Mouse (Mus musculus) midbrain, embryonic 16.5 days (tissue): ENCODE results near the gene Trim80. TPM values are rescaled to one million over a fixed set of nuclear protein-coding genes. Genes with fewer than 3 reads are reported as not detected.

ENCODE experiments used
- ATAC-seq: fragments of 200-750 bp; cut with Nextera tagmentation; 2 replicates; pipeline ENCODE4 v1.8.0; 2017; ENCODE audit warnings: moderate TSS enrichment
- H3K27ac ChIP-seq: fragments of 300-500 bp; sonication (generic); 2 replicates; pipeline ENCODE4 v1.5.1; 2014; ENCODE audit warnings: mild to moderate bottlenecking, low read length, mixed read lengths
- H3K27me3 ChIP-seq: fragments of 300-500 bp; sonication (generic); 2 replicates; pipeline ENCODE4 v1.6.1; 2014; ENCODE audit warnings: low read depth, low read length, mixed read lengths; ENCODE audit not compliant: control insufficient read depth, insufficient read depth
- H3K36me3 ChIP-seq: fragments of 300-500 bp; sonication (generic); 2 replicates; pipeline ENCODE4 v1.6.1; 2014; ENCODE audit warnings: mild to moderate bottlenecking, low read length, moderate library complexity, mixed read lengths; ENCODE audit not compliant: control insufficient read depth, insufficient read depth
- H3K4me1 ChIP-seq: fragments of 300-500 bp; sonication (generic); 2 replicates; pipeline ENCODE4 v1.6.1; 2014; ENCODE audit warnings: mild to moderate bottlenecking, low read length, mixed read lengths; ENCODE audit not compliant: control insufficient read depth, insufficient read depth
- H3K4me2 ChIP-seq: fragments of 300-500 bp; sonication (generic); 2 replicates; pipeline ENCODE4 v1.6.1; 2014; ENCODE audit warnings: mild to moderate bottlenecking, low read length, mixed read lengths
- H3K4me3 ChIP-seq: fragments of 300-500 bp; sonication (generic); 2 replicates; pipeline ENCODE4 v1.5.1; 2014; ENCODE audit warnings: low read depth, mild to moderate bottlenecking, low read length, moderate library complexity, mixed read lengths
- H3K9ac ChIP-seq: fragments of 300-500 bp; sonication (generic); 2 replicates; pipeline ENCODE4 v1.6.1; 2014; ENCODE audit warnings: low read depth, low read length, mixed read lengths
- H3K9me3 ChIP-seq: fragments of 300-500 bp; sonication (generic); replicated peaks from 2 replicates; pipeline ENCODE4 v1.6.1; 2014; ENCODE audit warnings: mild to moderate bottlenecking, low read length, mixed read lengths; ENCODE audit not compliant: control insufficient read depth, poor library complexity, severe bottlenecking
- WGBS: fragments of 180-500 bp; shearing (Covaris S2); extraction: QIAGEN DNeasy Blood & Tissue Kit; methylation state at CpG from one replicate; pipeline ENCODE4 v1.1.7; 2014; 5-methylcytosine and 5-hydroxymethylcytosine counted together
- polyA plus RNA-seq: library from polyadenylated mRNA; unstranded; fragments of >200 nt; fragmentation: Nextera tagmentation; extraction: Ambion mirVana; gene quantifications from 2 replicates; pipeline ENCODE4 v1.2.1, GENCODE M21; 2015

Trim80 gene
- polyA plus RNA-seq, 1 experiment from 2014 or later = not detected

GRCm38 (mm10) chr11:115478296-115478938 is 38.1 kb downstream of the Trim80 start:
- ATAC-seq = no peak
- Histone ChIP-seq H3K4me1 (peaks cover 27% of the 10 kb centered on the region), H3K36me3 (no peaks in the 10 kb centered on the region), H3K9ac (no peak overlapping the region), H3K27ac (no peak overlapping the region), H3K4me2 (no peak overlapping the region), H3K27me3 (no peaks in the 10 kb centered on the region), H3K4me3 (no peak overlapping the region), H3K9me3 (no peaks in the 10 kb centered on the region)
- 89% methylated on average over 9 of the region's 9 CpGs for WGBS

- ATAC-seq = no peak
- no peaks in the 10 kb centered on the region for H3K9me3 ChIP-seq
- H3K27ac ChIP-seq = no peak overlapping the region
- WGBS = 90% methylated on average over 6 of the region's 6 CpGs
- no peaks in the 10 kb centered on the region for H3K36me3 ChIP-seq
- no peak overlapping the region for H3K4me3 ChIP-seq
- no peak overlapping the region for H3K4me2 ChIP-seq
- no peak overlapping the region for H3K9ac ChIP-seq
- H3K4me1 ChIP-seq = peaks cover 10% of the 10 kb centered on the region
- no peaks in the 10 kb centered on the region for H3K27me3 ChIP-seq
These were observed 41.4 kb downstream of the Trim80 start for GRCm38 (mm10) chr11:115481553-115482259.

GRCm38 (mm10) chr11:115483278-115483677 is 42.9 kb downstream of the Trim80 start:
- H3K9ac ChIP-seq = no peak overlapping the region
- no peak overlapping the region for H3K27ac ChIP-seq

GRCm38 (mm10) chr11:115483726-115484125 is 43.4 kb downstream of the Trim80 start:
- Histone ChIP-seq H3K27me3 (no peaks in the 10 kb centered on the region), H3K4me1 (0 out of 2 replicates have a peak, but pooled peaks cover 3% of the 10 kb centered on the region), H3K4me2 (no peak overlapping the region), H3K27ac (no peak overlapping the region), H3K4me3 (no peak overlapping the region), H3K9ac (no peak overlapping the region), H3K36me3 (no peaks in the 10 kb centered on the region; the same call in 1 of the 2 replicates), H3K9me3 (no peaks in the 10 kb centered on the region)
- 17% methylated on average over 6 of the region's 6 CpGs for WGBS
- ATAC-seq = no peak

More at GRCm38 (mm10) chr11:115483278-115483677, 42.9 kb downstream of the Trim80 start:
- Histone ChIP-seq H3K4me2 (no peak overlapping the region), H3K27me3 (no peaks in the 10 kb centered on the region), H3K4me3 (no peak overlapping the region), H3K4me1 (0 out of 2 replicates have a peak, but pooled peaks cover 3% of the 10 kb centered on the region), H3K36me3 (no peaks in the 10 kb centered on the region), H3K9me3 (no peaks in the 10 kb centered on the region)
- 69% methylated on average over 11 of the region's 11 CpGs for WGBS
- ATAC-seq = no peak

GRCm38 (mm10) chr11:115485155-115485554 is 44.8 kb downstream of the Trim80 start:
- Histone ChIP-seq H3K27me3 (no peaks in the 10 kb centered on the region), H3K4me1 (0 out of 2 replicates have a peak, but pooled peaks cover 3% of the 10 kb centered on the region), H3K9ac (0 out of 2 replicates have a peak overlapping the region, but pooled peaks have one; percentile 25), H3K9me3 (no peaks in the 10 kb centered on the region), H3K4me2 (no peak overlapping the region), H3K27ac (peak overlapping the region; percentile 33; the same call in 1 of the 2 replicates), H3K4me3 (no peak overlapping the region), H3K36me3 (no peaks in the 10 kb centered on the region; the same call in 1 of the 2 replicates)
- 29% methylated on average over 12 of the region's 12 CpGs for WGBS
- no peak for ATAC-seq

- Histone ChIP-seq H3K9me3 (no peaks in the 10 kb centered on the region), H3K9ac (no peak overlapping the region), H3K4me2 (no peak overlapping the region), H3K27me3 (no peaks in the 10 kb centered on the region), H3K27ac (no peak overlapping the region), H3K4me1 (peaks cover 17% of the 10 kb centered on the region), H3K4me3 (no peak overlapping the region), H3K36me3 (no peaks in the 10 kb centered on the region; the same call in 1 of the 2 replicates)
- no peak for ATAC-seq
- 92% methylated on average over 18 of the region's 19 CpGs for WGBS
These were observed 48.3 kb downstream of the Trim80 start for GRCm38 (mm10) chr11:115488551-115489104.

- no peaks in the 10 kb centered on the region for H3K9me3 ChIP-seq
- WGBS = 20% methylated on average over 25 of the region's 25 CpGs
- no peaks in the 10 kb centered on the region for H3K27me3 ChIP-seq
- H3K36me3 ChIP-seq = no peaks in the 10 kb centered on the region; the same call in 1 of the 2 replicates
- H3K4me3 ChIP-seq = peak overlapping the region; percentile 57
- peak overlapping the region; percentile 62 for H3K4me2 ChIP-seq
- peak overlapping the region; percentile 2; the same call in 1 of the 2 replicates for H3K27ac ChIP-seq
- peak; percentile 73 for ATAC-seq
- peak overlapping the region; percentile 75 for H3K9ac ChIP-seq
- peaks cover 14% of the 10 kb centered on the region for H3K4me1 ChIP-seq
These were observed 50.4 kb downstream of the Trim80 start for GRCm38 (mm10) chr11:115490441-115491355.

GRCm38 (mm10) chr11:115491356-115492083 is 51.2 kb downstream of the Trim80 start, which contains the start of gene Nt5c:
Gene Nt5c (minus strand): TSS chr11:115491862.
- ATAC-seq = peak; percentile 93
- WGBS = under 1% methylated on average over 43 of the region's 43 CpGs
- H3K27me3 ChIP-seq = no peaks in the 10 kb centered on the region
- H3K4me2 ChIP-seq = peak within 1 kb of the TSS; percentile 62
- H3K4me1 ChIP-seq = peaks cover 14% of the 10 kb centered on the region
- peak within 1 kb of the TSS; percentile 57 for H3K4me3 ChIP-seq
- H3K9me3 ChIP-seq = no peaks in the 10 kb centered on the region
- peak within 1 kb of the TSS; percentile 75 for H3K9ac ChIP-seq
- H3K27ac ChIP-seq = peak within 1 kb of the TSS; percentile 76
- H3K36me3 ChIP-seq = no peaks in the 10 kb centered on the region; the same call in 1 of the 2 replicates
